Mouse (Mus musculus): ENCODE results near the gene Chst8. TPM values are rescaled to one million over a fixed set of nuclear protein-coding genes. Genes with fewer than 3 reads are reported as not detected.

Chst8 gene
- polyA plus RNA-seq, 1 experiment from 2014 or later = 4.4 TPM

GRCm38 (mm10) chr7:34798441-34799403, 13.8 kb downstream of the Chst8 start:
- no peak overlapping the region for H3K27ac ChIP-seq

GRCm38 (mm10) chr7:34798039-34798438, 14.5 kb downstream of the Chst8 start:
- Histone ChIP-seq H3K9ac (no peak overlapping the region), H3K4me1 (peaks cover 17% of the 10 kb centered on the region), H3K27ac (no peak overlapping the region), H3K4me3 (no peak overlapping the region), H3K27me3 (peaks cover 28% of the 10 kb centered on the region; the same call in 1 of the 2 replicates), H3K36me3 (no peaks in the 10 kb centered on the region), H3K9me3 (no peaks in the 10 kb centered on the region), H3K4me2 (peak overlapping the region; percentile 31; the same call in 1 of the 2 replicates)
- 4% methylated on average over 12 of the region's 12 CpGs for WGBS
- no peak for ATAC-seq (ENCODE audit: borderline replicate concordance, extremely low read depth, low FRiP score, low TSS enrichment)

More at GRCm38 (mm10) chr7:34798441-34799403, 13.8 kb downstream of the Chst8 start:
- Histone ChIP-seq H3K9me3 (no peaks in the 10 kb centered on the region), H3K9ac (no peak overlapping the region), H3K36me3 (no peaks in the 10 kb centered on the region), H3K27me3 (peaks cover 28% of the 10 kb centered on the region; the same call in 1 of the 2 replicates), H3K4me3 (no peak overlapping the region), H3K4me1 (peaks cover 17% of the 10 kb centered on the region), H3K4me2 (peak overlapping the region; percentile 31; the same call in 1 of the 2 replicates)
- WGBS = 2% methylated on average over 11 of the region's 11 CpGs
- ATAC-seq (ENCODE audit: borderline replicate concordance, extremely low read depth, low FRiP score, low TSS enrichment) = no peak

GRCm38 (mm10) chr7:34790459-34790858, 22.1 kb downstream of the Chst8 start:
- H3K9me3 ChIP-seq = no peaks in the 10 kb centered on the region
- no peaks in the 10 kb centered on the region for H3K4me1 ChIP-seq
- H3K9ac ChIP-seq = no peak overlapping the region
- 0 out of 2 replicates have a peak, but pooled peaks cover 6% of the 10 kb centered on the region for H3K27me3 ChIP-seq
- no peak overlapping the region for H3K4me3 ChIP-seq
- H3K27ac ChIP-seq = no peak overlapping the region
- H3K4me2 ChIP-seq = no peak overlapping the region
- H3K36me3 ChIP-seq = no peaks in the 10 kb centered on the region
- WGBS = 75% methylated on average over 7 of the region's 7 CpGs
- no peak for ATAC-seq (ENCODE audit: borderline replicate concordance, extremely low read depth, low FRiP score, low TSS enrichment)

GRCm38 (mm10) chr7:34787171-34787570, 25.3 kb downstream of the Chst8 start:
- no peak overlapping the region for H3K4me3 ChIP-seq
- no peak overlapping the region for H3K27ac ChIP-seq
- no peaks in the 10 kb centered on the region for H3K4me1 ChIP-seq
- H3K27me3 ChIP-seq = no peaks in the 10 kb centered on the region
- H3K4me2 ChIP-seq = no peak overlapping the region
- no peaks in the 10 kb centered on the region for H3K36me3 ChIP-seq
- no peak for ATAC-seq (ENCODE audit: borderline replicate concordance, extremely low read depth, low FRiP score, low TSS enrichment)
- H3K9me3 ChIP-seq = no peaks in the 10 kb centered on the region
- no peak overlapping the region for H3K9ac ChIP-seq

GRCm38 (mm10) chr7:34785052-34785451, 27.5 kb downstream of the Chst8 start:
- no peaks in the 10 kb centered on the region for H3K4me1 ChIP-seq

GRCm38 (mm10) chr7:34784469-34784868, 28.0 kb downstream of the Chst8 start:
- 68% methylated on average over 9 of the region's 9 CpGs for WGBS
- no peak overlapping the region for H3K4me3 ChIP-seq
- H3K4me2 ChIP-seq = no peak overlapping the region
- H3K27me3 ChIP-seq = no peaks in the 10 kb centered on the region
- H3K36me3 ChIP-seq = no peaks in the 10 kb centered on the region
- H3K27ac ChIP-seq = no peak overlapping the region
- no peak overlapping the region for H3K9ac ChIP-seq
- no peaks in the 10 kb centered on the region for H3K9me3 ChIP-seq
- H3K4me1 ChIP-seq = no peaks in the 10 kb centered on the region
- no peak for ATAC-seq (ENCODE audit: borderline replicate concordance, extremely low read depth, low FRiP score, low TSS enrichment)

More at GRCm38 (mm10) chr7:34785052-34785451, 27.5 kb downstream of the Chst8 start:
- H3K27me3 ChIP-seq = no peaks in the 10 kb centered on the region
- no peak overlapping the region for H3K4me2 ChIP-seq
- no peak overlapping the region for H3K27ac ChIP-seq
- no peak overlapping the region for H3K4me3 ChIP-seq
- no peaks in the 10 kb centered on the region for H3K36me3 ChIP-seq
- H3K9me3 ChIP-seq = no peaks in the 10 kb centered on the region
- ATAC-seq (ENCODE audit: borderline replicate concordance, extremely low read depth, low FRiP score, low TSS enrichment) = no peak
- H3K9ac ChIP-seq = no peak overlapping the region
- 57% methylated on average over 6 of the region's 6 CpGs for WGBS

GRCm38 (mm10) chr7:34781988-34782387, 30.5 kb downstream of the Chst8 start:
- Histone ChIP-seq H3K4me1 (no peaks in the 10 kb centered on the region), H3K9ac (no peak overlapping the region), H3K27ac (no peak overlapping the region), H3K9me3 (no peaks in the 10 kb centered on the region), H3K36me3 (no peaks in the 10 kb centered on the region), H3K4me2 (no peak overlapping the region), H3K27me3 (0 out of 2 replicates have a peak, but pooled peaks cover 3% of the 10 kb centered on the region), H3K4me3 (no peak overlapping the region)
- no peak for ATAC-seq (ENCODE audit: borderline replicate concordance, extremely low read depth, low FRiP score, low TSS enrichment)

GRCm38 (mm10) chr7:34781217-34781616, 31.3 kb downstream of the Chst8 start:
- Histone ChIP-seq H3K4me3 (no peak overlapping the region), H3K9ac (no peak overlapping the region), H3K36me3 (no peaks in the 10 kb centered on the region), H3K27me3 (0 out of 2 replicates have a peak, but pooled peaks cover 3% of the 10 kb centered on the region), H3K4me2 (no peak overlapping the region), H3K9me3 (no peaks in the 10 kb centered on the region), H3K4me1 (no peaks in the 10 kb centered on the region), H3K27ac (no peak overlapping the region)
- no peak for ATAC-seq (ENCODE audit: borderline replicate concordance, extremely low read depth, low FRiP score, low TSS enrichment)
- 96% methylated on average over 2 of the region's 2 CpGs for WGBS

GRCm38 (mm10) chr7:34778426-34778825, 34.1 kb downstream of the Chst8 start:
- Histone ChIP-seq H3K27me3 (peaks cover 7% of the 10 kb centered on the region; the same call in 1 of the 2 replicates), H3K36me3 (no peaks in the 10 kb centered on the region), H3K9me3 (no peaks in the 10 kb centered on the region), H3K4me2 (no peak overlapping the region), H3K27ac (no peak overlapping the region), H3K4me3 (no peak overlapping the region), H3K9ac (no peak overlapping the region), H3K4me1 (no peaks in the 10 kb centered on the region)
- no peak for ATAC-seq (ENCODE audit: borderline replicate concordance, extremely low read depth, low FRiP score, low TSS enrichment)
- 39% methylated on average over 9 of the region's 9 CpGs for WGBS

- ATAC-seq (ENCODE audit: borderline replicate concordance, extremely low read depth, low FRiP score, low TSS enrichment) = no peak
Observed at GRCm38 (mm10) chr7:34775659-34776058, 36.9 kb downstream of the Chst8 start.

GRCm38 (mm10) chr7:34774947-34775346, 37.6 kb downstream of the Chst8 start:
- Histone ChIP-seq H3K27ac (no peak overlapping the region), H3K36me3 (no peaks in the 10 kb centered on the region), H3K4me3 (no peak overlapping the region), H3K4me2 (no peak overlapping the region), H3K9ac (no peak overlapping the region), H3K9me3 (no peaks in the 10 kb centered on the region), H3K27me3 (peaks cover 11% of the 10 kb centered on the region; the same call in 1 of the 2 replicates), H3K4me1 (no peaks in the 10 kb centered on the region)
- WGBS = 61% methylated on average over 4 of the region's 4 CpGs
- no peak for ATAC-seq (ENCODE audit: borderline replicate concordance, extremely low read depth, low FRiP score, low TSS enrichment)

More at GRCm38 (mm10) chr7:34775659-34776058, 36.9 kb downstream of the Chst8 start:
- Histone ChIP-seq H3K27ac (no peak overlapping the region), H3K9me3 (no peaks in the 10 kb centered on the region), H3K4me1 (no peaks in the 10 kb centered on the region), H3K36me3 (no peaks in the 10 kb centered on the region), H3K27me3 (peaks cover 11% of the 10 kb centered on the region; the same call in 1 of the 2 replicates), H3K9ac (no peak overlapping the region), H3K4me2 (no peak overlapping the region), H3K4me3 (no peak overlapping the region)
- 81% methylated on average over 12 of the region's 12 CpGs for WGBS

- Histone ChIP-seq H3K4me3 (no peak overlapping the region), H3K36me3 (no peaks in the 10 kb centered on the region), H3K27ac (no peak overlapping the region), H3K9ac (no peak overlapping the region), H3K4me1 (0 out of 2 replicates have a peak, but pooled peaks cover 5% of the 10 kb centered on the region), H3K27me3 (peaks cover 9% of the 10 kb centered on the region; the same call in 1 of the 2 replicates), H3K4me2 (no peak overlapping the region), H3K9me3 (no peaks in the 10 kb centered on the region)
- ATAC-seq (ENCODE audit: borderline replicate concordance, extremely low read depth, low FRiP score, low TSS enrichment) = no peak
- WGBS = 24% methylated on average over 13 of the region's 13 CpGs
Observed at GRCm38 (mm10) chr7:34774020-34774419, 38.5 kb downstream of the Chst8 start.
